8 mouse cellular contexts compared by ENCODE assay signal in genomic region chr11:69919053-69919452, GRCm38 (mm10). TPM values are rescaled to one million over a fixed set of nuclear protein-coding genes. Genes with fewer than 3 reads are reported as not detected.
DNase-seq lines count a peak whose midpoint lies in the region; ATAC-seq and TF ChIP-seq lines count a peak whose summit lies in the region.

No protein-coding gene starts in this region.

- no peak for TF ChIP-seq CTCF in MEL (IDR thresholded peaks at IDR 0.05 in 2 of 3, conservative IDR thresholded peaks at IDR 0.05 in 1 of 3; ENCODE audit: control insufficient read depth in 1 of 3, insufficient read depth in 1 of 3, low read depth in 2 of 3, low read length in 3 of 3, poor library complexity in 1 of 3, severe bottlenecking in 1 of 3)

- H3K4me2 ChIP-seq in heart, embryonic 15.5 days, result peak overlapping the region; percentile 88

- H3K27ac ChIP-seq in heart, embryonic 15.5 days, result peak overlapping the region; percentile 97
- H3K27ac ChIP-seq in MEL (ENCODE audit: control insufficient read depth, low read depth, low read length), result peak overlapping the region; percentile 15
- H3K27ac ChIP-seq in hindbrain, embryonic 10.5 days, result no peak overlapping the region
- H3K27ac ChIP-seq in macrophage, result peak overlapping the region; percentile 77

- H3K4me3 ChIP-seq in heart, embryonic 15.5 days, result peak overlapping the region; percentile 96
- H3K4me3 ChIP-seq in MEL (ENCODE audit: control insufficient read depth in 1 of 2, insufficient read depth in 1 of 2, low read depth in 2 of 2, low read length in 2 of 2) (peak overlapping the region; percentile 73 to 96), macrophage (ENCODE audit: inconsistent target) (peak overlapping the region; percentile 86)
- peak overlapping the region; percentile 91 for H3K4me3 ChIP-seq in hindbrain, embryonic 10.5 days

- peak overlapping the region; percentile 97 for H3K9ac ChIP-seq in heart, embryonic 15.5 days
- peak overlapping the region; percentile 83 for H3K9ac ChIP-seq in MEL (ENCODE audit: control insufficient read depth, low read depth, low read length, poor library complexity, severe bottlenecking)

- DNase-seq in heart, adult 8-10 months (ENCODE audit: low spot score), result no peak
- DNase-seq in MEL (ENCODE audit: low read depth, low spot score), result no peak
- no peak for DNase-seq in hindbrain, embryonic 10.5 days (ENCODE audit: low spot score)
- DNase-seq in retina, postnatal 1 day, result no peak
- DNase-seq in frontal cortex, postnatal 25 days (ENCODE audit: low spot score in 2 of 2), result no peak
- DNase-seq in T-cell, adult 2 months (ENCODE audit: low spot score), result no peak

- no peak for TF ChIP-seq RAD21 in MEL (IDR thresholded peaks at IDR 0.05; ENCODE audit: low read depth, low read length)

- H3K4me1 ChIP-seq in heart, embryonic 15.5 days (replicated peaks), result peaks cover 49% of the 10 kb centered on the region
- peaks cover 13 to 48% of the 10 kb centered on the region in 2 experiments for H3K4me1 ChIP-seq in MEL (ENCODE audit: control insufficient read depth in 1 of 2, insufficient read depth in 2 of 2, low read length in 2 of 2)
- peaks cover 60% of the 10 kb centered on the region for H3K4me1 ChIP-seq in hindbrain, embryonic 10.5 days (replicated peaks)

- ATAC-seq in heart, embryonic 15.5 days (replicated peaks; ENCODE audit: insufficient number of reproducible peaks, insufficient read depth, low FRiP score, low read depth), result no peak

- no peak for TF ChIP-seq POLR2A in MEL (IDR thresholded peaks at IDR 0.05; ENCODE audit: control insufficient read depth in 1 of 2, insufficient read depth in 1 of 2, low read depth in 1 of 2, low read length in 2 of 2, poor library complexity in 1 of 2)

- peaks cover 41% of the 10 kb centered on the region for H3K36me3 ChIP-seq in heart, embryonic 15.5 days
- H3K36me3 ChIP-seq in MEL (ENCODE audit: control insufficient read depth in 1 of 2, insufficient read depth in 2 of 2, low read length in 2 of 2) (peaks cover 22 to 62% of the 10 kb centered on the region in 2 experiments), macrophage (ENCODE audit: inconsistent target) (peaks cover 33% of the 10 kb centered on the region)
- H3K36me3 ChIP-seq in hindbrain, embryonic 10.5 days, result peaks cover 51% of the 10 kb centered on the region

- H3K79me2 ChIP-seq in MEL (ENCODE audit: control insufficient read depth, insufficient read depth, low read length, poor library complexity), result peaks cover 60% of the 10 kb centered on the region
- H3K79me2 ChIP-seq in macrophage (ENCODE audit: inconsistent target), result peaks cover 61% of the 10 kb centered on the region

- no peak for TF ChIP-seq EP300 in MEL (IDR thresholded peaks at IDR 0.05; ENCODE audit: low read depth in 1 of 2, low read length in 2 of 2)

- WGBS in heart, embryonic 15.5 days, result 77% methylated on average over 9 of the region's 9 CpGs
- 87% methylated on average over 9 of the region's 9 CpGs for WGBS in hindbrain, embryonic 10.5 days
- WGBS in macrophage (ENCODE audit: missing documents), result 34% methylated on average over 9 of the region's 9 CpGs

- no peaks in the 10 kb centered on the region for H3K9me3 ChIP-seq in heart, embryonic 15.5 days (replicated peaks)
- no peaks in the 10 kb centered on the region for H3K9me3 ChIP-seq in MEL (replicated peaks; ENCODE audit: insufficient read depth, low read length)
- H3K9me3 ChIP-seq in hindbrain, embryonic 10.5 days, result no peaks in the 10 kb centered on the region

- H3K27me3 ChIP-seq in heart, embryonic 15.5 days, result no peaks in the 10 kb centered on the region
- no peaks in the 10 kb centered on the region for H3K27me3 ChIP-seq in MEL (ENCODE audit: control insufficient read depth in 1 of 2, insufficient read depth in 2 of 2, low read length in 2 of 2)
- H3K27me3 ChIP-seq in hindbrain, embryonic 10.5 days (ENCODE audit: insufficient read depth, poor library complexity, severe bottlenecking), result no peaks in the 10 kb centered on the region

TF ChIP-seq in MEL, 35 proteins besides CTCF, POLR2A, EP300 and RAD21 (continues in another document):
- TF ChIP-seq TBP (IDR thresholded peaks at IDR 0.05; ENCODE audit: low read depth, low read length), result no peak
- no peak for TF ChIP-seq ELF1 (IDR thresholded peaks at IDR 0.05; ENCODE audit: low read depth, low read length)
- TF ChIP-seq ZNF384 (IDR thresholded peaks at IDR 0.05; ENCODE audit: low read depth, low read length), result no peak
- no peak for TF ChIP-seq RCOR1 (IDR thresholded peaks at IDR 0.05; ENCODE audit: low read depth, low read length)
- no peak for TF ChIP-seq MEF2A (IDR thresholded peaks at IDR 0.05; ENCODE audit: extremely low read depth, insufficient replicate concordance, low read depth, low read length, poor library complexity, severe bottlenecking)
- no peak for TF ChIP-seq ETS1 (IDR thresholded peaks at IDR 0.05; ENCODE audit: low read depth, low read length)
- no peak for TF ChIP-seq ZKSCAN1 (IDR thresholded peaks at IDR 0.05; ENCODE audit: low read depth, low read length)
- no peak for TF ChIP-seq POLR2AphosphoS5 (IDR thresholded peaks at IDR 0.05; ENCODE audit: borderline replicate concordance, low read depth, low read length)
- TF ChIP-seq GABPA (IDR thresholded peaks at IDR 0.05; ENCODE audit: low read depth, low read length), result no peak

RNA-seq across cellular contexts. Expression of gene Eif5a, which starts 2.7 kb away (rescaled TPM):
- 975 and 1,130 TPM in 2 replicates for polyA plus RNA-seq in heart, embryonic 15.5 days (2015; fragmentation: Nextera tagmentation; extraction: Ambion mirVana)
- 100 to 1,000 TPM; 410 to 451 (median 437) TPM for total RNA-seq in heart, adult 8-10 months (2022)
- 1,428 and 1,539 TPM in 2 replicates for total RNA-seq in MEL (2012; rRNA removed)
- polyA plus RNA-seq in MEL (2012; ENCODE audit: insufficient read depth in 1 of 2, insufficient read length in 2 of 2, low read depth in 1 of 2, low replicate concordance in 2 of 2, missing spikeins in 1 of 2), result 1,000 to 10,000 TPM; 1,272 to 3,185 TPM
- 2,350 and 2,667 TPM in 2 replicates for polyA plus RNA-seq in hindbrain, embryonic 10.5 days (2016; fragmentation: Nextera tagmentation; extraction: Ambion mirVana)
- 10 to 100 TPM; 27.9 to 98.6 (median 61.6) TPM for total RNA-seq in macrophage (2018; cell fraction: chromatin; rRNA removed)
- total RNA-seq in macrophage (2018; cell fraction: cytosol; rRNA removed), result 100 to 1,000 TPM; 386 to 564 (median 446) TPM
- 100 to 1,000 TPM in 23 of 26 experiments, 10 to 100 TPM in 3; 73.8 to 334 (median 159) TPM for total RNA-seq in macrophage (2018; cell fraction: nucleus; rRNA removed)
- polyA plus RNA-seq in macrophage (2018), result 339 to 874 TPM (median 348 TPM) in 3 replicates

RNA-seq across cellular contexts. Expression of gene Gps2, which starts 5.4 kb away (rescaled TPM):
- 44.8 and 54.9 TPM in 2 replicates for polyA plus RNA-seq in heart, embryonic 15.5 days (2015; fragmentation: Nextera tagmentation; extraction: Ambion mirVana)
- 10 to 100 TPM; 23.2 to 32.1 (median 27.7) TPM for total RNA-seq in heart, adult 8-10 months (2022)
- total RNA-seq in MEL (2012; rRNA removed), result 64.5 and 78.0 TPM in 2 replicates
- polyA plus RNA-seq in MEL (2012; ENCODE audit: insufficient read depth in 1 of 2, insufficient read length in 2 of 2, low read depth in 1 of 2, low replicate concordance in 2 of 2, missing spikeins in 1 of 2) (100 to 1,000 TPM in 1 of 2 experiments, not detected in 1; 113 TPM), macrophage (2018) (48.3 to 74.1 TPM (median 49.3 TPM) in 3 replicates)
- 96.8 and 105 TPM in 2 replicates for polyA plus RNA-seq in hindbrain, embryonic 10.5 days (2016; fragmentation: Nextera tagmentation; extraction: Ambion mirVana)
- total RNA-seq in macrophage (2018; cell fraction: chromatin; rRNA removed), result 100 to 1,000 TPM in 1 of 26 experiments, 10 to 100 TPM in 25; 37.3 to 100 (median 78.4) TPM
- total RNA-seq in macrophage (2018; cell fraction: cytosol; rRNA removed), result 10 to 100 TPM; 24.5 to 46.2 (median 35.1) TPM
- total RNA-seq in macrophage (2018; cell fraction: nucleus; rRNA removed), result 10 to 100 TPM; 28.3 to 99.9 (median 49.1) TPM

RNA-seq across cellular contexts. Expression of gene Ybx2, which starts 16.5 kb away (rescaled TPM):
- polyA plus RNA-seq in heart, embryonic 15.5 days (2015; fragmentation: Nextera tagmentation; extraction: Ambion mirVana), result 5.5 and 5.7 TPM in 2 replicates
- total RNA-seq in heart, adult 8-10 months (2022), result 10 to 100 TPM; 13.8 to 32.7 (median 24.3) TPM
- total RNA-seq in MEL (2012; rRNA removed), result 0.33 and 0.50 TPM in 2 replicates
- polyA plus RNA-seq in MEL (2012; ENCODE audit: insufficient read depth in 1 of 2, insufficient read length in 2 of 2, low read depth in 1 of 2, low replicate concordance in 2 of 2, missing spikeins in 1 of 2) (under 1 TPM in 1 of 2 experiments, not detected in 1; 0.92 TPM), macrophage (2018) (not detected in 3 replicates)
- polyA plus RNA-seq in hindbrain, embryonic 10.5 days (2016; fragmentation: Nextera tagmentation; extraction: Ambion mirVana), result 2.8 and 2.9 TPM in 2 replicates
- total RNA-seq in macrophage (2018; cell fraction: chromatin; rRNA removed), result not detected
- total RNA-seq in macrophage (2018; cell fraction: cytosol; rRNA removed), result not detected
- not detected for total RNA-seq in macrophage (2018; cell fraction: nucleus; rRNA removed)

RNA-seq across cellular contexts. Expression of gene Neurl4, which starts 18.2 kb away (rescaled TPM):
- polyA plus RNA-seq in heart, embryonic 15.5 days (2015; fragmentation: Nextera tagmentation; extraction: Ambion mirVana), result 5.2 and 7.0 TPM in 2 replicates
- total RNA-seq in heart, adult 8-10 months (2022), result 10 to 100 TPM; 38.0 to 50.9 (median 43.4) TPM
- total RNA-seq in MEL (2012; rRNA removed), result 47.3 and 58.0 TPM in 2 replicates
- polyA plus RNA-seq in MEL (2012; ENCODE audit: insufficient read depth in 1 of 2, insufficient read length in 2 of 2, low read depth in 1 of 2, low replicate concordance in 2 of 2, missing spikeins in 1 of 2) (10 to 100 TPM in 1 of 2 experiments, not detected in 1; 50.9 TPM), macrophage (2018) (14.9 to 19.2 TPM (median 15.6 TPM) in 3 replicates)
- 12.5 and 13.4 TPM in 2 replicates for polyA plus RNA-seq in hindbrain, embryonic 10.5 days (2016; fragmentation: Nextera tagmentation; extraction: Ambion mirVana)
- total RNA-seq in macrophage (2018; cell fraction: chromatin; rRNA removed), result 100 to 1,000 TPM in 8 of 26 experiments, 10 to 100 TPM in 18; 15.8 to 173 (median 76.4) TPM
- total RNA-seq in macrophage (2018; cell fraction: cytosol; rRNA removed), result 10 to 100 TPM in 25 of 26 experiments, 1 to 10 TPM in 1; 6.2 to 23.8 (median 16.5) TPM
- total RNA-seq in macrophage (2018; cell fraction: nucleus; rRNA removed), result 10 to 100 TPM; 14.3 to 66.7 (median 40.0) TPM

RNA-seq across cellular contexts. Expression of gene 2810408A11Rik, which starts 18.3 kb away (rescaled TPM):
- polyA plus RNA-seq in heart, embryonic 15.5 days (2015; fragmentation: Nextera tagmentation; extraction: Ambion mirVana), result 3.7 and 5.8 TPM in 2 replicates
- total RNA-seq in heart, adult 8-10 months (2022), result under 1 TPM; 0.43 to 0.81 (median 0.60) TPM
- 0.69 and 0.81 TPM in 2 replicates for total RNA-seq in MEL (2012; rRNA removed)
- polyA plus RNA-seq in MEL (2012; ENCODE audit: insufficient read depth in 1 of 2, insufficient read length in 2 of 2, low read depth in 1 of 2, low replicate concordance in 2 of 2, missing spikeins in 1 of 2), result 1 to 10 TPM in 1 of 2 experiments, not detected in 1; 1.3 TPM
- 11.4 and 15.2 TPM in 2 replicates for polyA plus RNA-seq in hindbrain, embryonic 10.5 days (2016; fragmentation: Nextera tagmentation; extraction: Ambion mirVana)
- total RNA-seq in macrophage (2018; cell fraction: chromatin; rRNA removed), result 1 to 10 TPM in 2 of 26 experiments, under 1 TPM in 1, not detected in 23; 0.55 to 1.3 (median 1.2) TPM
- under 1 TPM in 8 of 26 experiments, not detected in 18; 0.05 to 0.19 (median 0.11) TPM for total RNA-seq in macrophage (2018; cell fraction: cytosol; rRNA removed)
- total RNA-seq in macrophage (2018; cell fraction: nucleus; rRNA removed), result 1 to 10 TPM in 1 of 26 experiments, not detected in 25; 1.1 TPM
- not detected in 3 replicates for polyA plus RNA-seq in macrophage (2018)
